Mouse (Mus musculus): ENCODE data around the gene Helb. TPM values are rescaled to one million over a fixed set of nuclear protein-coding genes. Genes with fewer than 3 reads are reported as not detected.
"Not testable (repeated sequence)": the region's sequence is repeated elsewhere in the genome, so short reads cannot be mapped to it uniquely, and the experiment has no call there.

Gene Helb
- polyA plus RNA-seq, 1 experiment from 2014 or later = 5.0 TPM

- no peaks in the 10 kb centered on the region for H3K36me3 ChIP-seq (replicated peaks; ENCODE audit: insufficient read depth, low read length)
- no peaks in the 10 kb centered on the region for H3K9me3 ChIP-seq (ENCODE audit: low read length)
- 85% methylated on average over 3 of the region's 3 CpGs for WGBS (ENCODE audit: insufficient replicate concordance)
- H3K4me1 ChIP-seq (ENCODE audit: insufficient read depth) = no peaks in the 10 kb centered on the region
- DNase-seq (no peak), ATAC-seq (no peak)
- H3K4me2 ChIP-seq (ENCODE audit: low read depth, low read length) = no peak overlapping the region
- TF ChIP-seq EP300 (IDR thresholded peaks at IDR 0.05; ENCODE audit: low read depth) = no peak
- TF ChIP-seq CTCF (IDR thresholded peaks at IDR 0.05; ENCODE audit: low read depth) = no peak
- H3K27ac ChIP-seq (ENCODE audit: low read depth) = no peak overlapping the region
- H3K27me3 ChIP-seq (ENCODE audit: insufficient read depth, low read length) = no peaks in the 10 kb centered on the region
- H3K4me3 ChIP-seq (ENCODE audit: low read depth, low read length) = no peak overlapping the region
- no peak overlapping the region for H3K9ac ChIP-seq (replicated peaks)
These were observed 10.9 kb upstream of the Helb start for GRCm38 (mm10) chr10:120123721-120124120.

- TF ChIP-seq EP300 (IDR thresholded peaks at IDR 0.05; ENCODE audit: low read depth) (no peak), CTCF (IDR thresholded peaks at IDR 0.05; ENCODE audit: low read depth) (no peak)
- H3K9me3 ChIP-seq (ENCODE audit: low read length) = no peaks in the 10 kb centered on the region
- no peak for DNase-seq
- no peak for ATAC-seq
- no peaks in the 10 kb centered on the region; the same call in 1 of the 2 replicates for H3K36me3 ChIP-seq (replicated peaks; ENCODE audit: insufficient read depth, low read length)
- H3K4me1 ChIP-seq (ENCODE audit: insufficient read depth) = peaks cover 4% of the 10 kb centered on the region; the same call in 1 of the 2 replicates
- H3K4me3 ChIP-seq (ENCODE audit: low read depth, low read length) = no peak overlapping the region
- no peak overlapping the region for H3K4me2 ChIP-seq (ENCODE audit: low read depth, low read length)
- H3K9ac ChIP-seq (replicated peaks) = no peak overlapping the region
- no peak overlapping the region for H3K27ac ChIP-seq (ENCODE audit: low read depth)
- H3K27me3 ChIP-seq (ENCODE audit: insufficient read depth, low read length) = no peaks in the 10 kb centered on the region
- 79% methylated on average over 1 of the region's 1 CpGs for WGBS (ENCODE audit: insufficient replicate concordance)
These were observed 2.5 kb upstream of the Helb start for GRCm38 (mm10) chr10:120115249-120115648.

GRCm38 (mm10) chr10:120114493-120114892 lies 1.7 kb upstream of the Helb start:
- H3K9ac ChIP-seq (replicated peaks) = no peak overlapping the region
- no peak overlapping the region for H3K4me3 ChIP-seq (ENCODE audit: low read depth, low read length)
- no peaks in the 10 kb centered on the region for H3K9me3 ChIP-seq (ENCODE audit: low read length)
- no peak for DNase-seq
- H3K27me3 ChIP-seq (ENCODE audit: insufficient read depth, low read length) = no peaks in the 10 kb centered on the region
- WGBS (ENCODE audit: insufficient replicate concordance) = 78% methylated on average over 7 of the region's 7 CpGs
- H3K4me2 ChIP-seq (ENCODE audit: low read depth, low read length) = no peak overlapping the region
- H3K36me3 ChIP-seq (replicated peaks; ENCODE audit: insufficient read depth, low read length) = peaks cover 1% of the 10 kb centered on the region; the same call in 1 of the 2 replicates
- H3K27ac ChIP-seq (ENCODE audit: low read depth) = no peak overlapping the region
- no peak for ATAC-seq
- TF ChIP-seq EP300 (IDR thresholded peaks at IDR 0.05; ENCODE audit: low read depth) = no peak
- TF ChIP-seq CTCF (IDR thresholded peaks at IDR 0.05; ENCODE audit: low read depth) = no peak
- peaks cover 4% of the 10 kb centered on the region; the same call in 1 of the 2 replicates for H3K4me1 ChIP-seq (ENCODE audit: insufficient read depth)

DNA sequence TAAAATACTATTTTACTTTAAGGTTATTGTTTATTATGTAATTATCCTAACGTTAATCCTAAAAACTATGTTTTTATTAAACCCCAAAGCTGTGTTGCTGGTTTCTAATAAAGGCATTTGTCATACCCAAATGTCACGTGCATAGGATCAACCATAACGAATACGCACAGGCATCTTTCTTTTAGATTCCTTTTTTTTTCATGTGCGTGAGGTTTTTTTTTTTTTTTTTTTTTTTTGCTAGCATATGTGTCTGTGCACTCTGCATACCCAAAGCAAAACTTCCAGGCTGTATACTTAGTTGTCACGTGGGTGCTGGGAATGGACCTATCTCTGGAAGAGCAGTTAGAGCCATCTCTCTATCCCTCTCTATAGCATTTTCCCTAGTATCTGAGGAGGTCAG lies 1.2 kb upstream of the Helb start:
- no peak for ATAC-seq
- H3K4me1 ChIP-seq (ENCODE audit: insufficient read depth) = peaks cover 4% of the 10 kb centered on the region; the same call in 1 of the 2 replicates
- no peak overlapping the region for H3K9ac ChIP-seq (replicated peaks)
- H3K27me3 ChIP-seq (ENCODE audit: insufficient read depth, low read length) = no peaks in the 10 kb centered on the region
- no peak overlapping the region for H3K4me2 ChIP-seq (ENCODE audit: low read depth, low read length)
- no peak overlapping the region for H3K4me3 ChIP-seq (ENCODE audit: low read depth, low read length)
- 81% methylated on average over 6 of the region's 6 CpGs for WGBS (ENCODE audit: insufficient replicate concordance)
- H3K36me3 ChIP-seq (replicated peaks; ENCODE audit: insufficient read depth, low read length) = peaks cover 6% of the 10 kb centered on the region
- H3K9me3 ChIP-seq (ENCODE audit: low read length) = no peaks in the 10 kb centered on the region
- TF ChIP-seq CTCF (IDR thresholded peaks at IDR 0.05; ENCODE audit: low read depth) (no peak), EP300 (IDR thresholded peaks at IDR 0.05; ENCODE audit: low read depth) (no peak)
- no peak overlapping the region for H3K27ac ChIP-seq (ENCODE audit: low read depth)
- no peak for DNase-seq

DNA sequence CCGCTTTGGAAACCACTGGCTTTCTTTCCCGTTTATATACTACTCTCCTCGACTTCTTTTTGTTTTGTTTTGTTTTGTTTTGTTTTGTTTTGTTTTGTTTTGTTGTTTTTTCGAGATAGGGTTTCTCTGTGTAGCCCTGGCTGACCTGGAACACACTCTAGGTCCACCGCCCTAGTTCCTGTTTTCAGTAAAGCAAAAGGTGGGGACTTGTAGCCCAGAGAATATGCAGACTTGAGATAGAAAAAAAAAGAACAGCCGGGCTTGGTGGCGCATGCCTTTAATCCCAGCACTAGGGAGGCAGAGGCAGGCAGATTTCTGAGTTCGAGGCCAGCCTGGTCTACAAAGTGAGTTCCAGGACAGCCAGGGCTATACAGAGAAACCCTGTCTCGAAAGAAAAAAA lies 695 bp upstream of the Helb start:
- 34% methylated on average over 9 of the region's 9 CpGs for WGBS (ENCODE audit: insufficient replicate concordance)
- Histone ChIP-seq H3K36me3 (replicated peaks; ENCODE audit: insufficient read depth, low read length) (peaks cover 10% of the 10 kb centered on the region), H3K4me3 (ENCODE audit: low read depth, low read length) (peak overlapping the region; percentile 83), H3K9ac (replicated peaks) (peak overlapping the region; percentile 60), H3K27ac (ENCODE audit: low read depth) (peak overlapping the region; percentile 99), H3K4me2 (ENCODE audit: low read depth, low read length) (peak overlapping the region; percentile 74)
- DNase-seq; H3K4me1 ChIP-seq (ENCODE audit: insufficient read depth); H3K9me3 ChIP-seq (ENCODE audit: low read length); H3K27me3 ChIP-seq (ENCODE audit: insufficient read depth, low read length); ATAC-seq: not testable (repeated sequence)

- Histone ChIP-seq H3K27ac (ENCODE audit: low read depth) (peak overlapping the region; percentile 99), H3K4me2 (ENCODE audit: low read depth, low read length) (peak overlapping the region; percentile 74), H3K4me1 (ENCODE audit: insufficient read depth) (peaks cover 4% of the 10 kb centered on the region; the same call in 1 of the 2 replicates), H3K4me3 (ENCODE audit: low read depth, low read length) (peak overlapping the region; percentile 83), H3K9me3 (ENCODE audit: low read length) (no peaks in the 10 kb centered on the region), H3K27me3 (ENCODE audit: insufficient read depth, low read length) (no peaks in the 10 kb centered on the region), H3K36me3 (replicated peaks; ENCODE audit: insufficient read depth, low read length) (peaks cover 11% of the 10 kb centered on the region), H3K9ac (replicated peaks) (peak overlapping the region; percentile 87)
- DNase-seq = no peak
- ATAC-seq = no peak
- WGBS (ENCODE audit: insufficient replicate concordance) = 59% methylated on average over 3 of the region's 3 CpGs
- TF ChIP-seq CTCF (IDR thresholded peaks at IDR 0.05; ENCODE audit: low read depth) (peak; percentile 29), EP300 (IDR thresholded peaks at IDR 0.05; ENCODE audit: low read depth) (no peak)
These were observed 982 bp downstream of the Helb start for GRCm38 (mm10) chr10:120111691-120112319.
